Mouse (Mus musculus) spleen, adult 2 months (tissue): ENCODE measurements at regions not wholly inside any gene's neighbourhood (a gene's known extent, or its start where the extent isn't known, plus 50 kb on each side); places are given as distances from the start of the nearest gene placed in this dataset.

ENCODE experiments used
- CTCF ChIP-seq: fragments of 200-500 bp; IDR thresholded peaks from 2 replicates; pipeline ENCODE4 v1.5.1; 2011; ENCODE audit warnings: mild to moderate bottlenecking, inconsistent platforms; ENCODE audit not compliant: insufficient read depth, insufficient read length, insufficient replicate concordance; ENCODE audit errors: extremely low read depth
- POLR2A ChIP-seq: fragments of 200-500 bp; IDR thresholded peaks from 2 replicates; pipeline ENCODE4 v1.6.1; 2011; ENCODE audit warnings: low read depth, low read length, inconsistent platforms

DNA sequence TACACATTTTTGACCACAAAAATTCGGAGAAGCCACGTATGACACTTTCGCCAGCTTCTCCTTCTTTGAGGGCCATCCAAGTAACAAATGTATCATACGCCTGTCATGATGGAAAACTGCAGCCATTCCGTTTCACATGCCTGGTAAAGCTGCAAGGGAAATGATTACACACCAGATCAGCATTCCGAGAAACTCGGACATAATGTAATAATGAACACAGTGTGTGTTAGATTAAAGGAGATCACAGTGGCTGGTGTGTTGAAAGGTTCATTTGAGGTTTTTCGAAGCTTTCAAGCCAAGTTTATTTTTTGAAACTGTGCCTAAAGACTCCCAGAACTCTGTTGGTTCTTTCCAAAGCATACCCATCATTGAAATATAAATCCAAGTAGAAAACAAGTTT, 137.8 kb upstream of the Mad2l1 start:
- TF ChIP-seq POLR2A (no peak), CTCF (no peak)
